Mouse (Mus musculus) heart, postnatal 4 days (tissue): ENCODE data around the gene Gemin7. TPM values are rescaled to one million over a fixed set of nuclear protein-coding genes. Genes with fewer than 3 reads are reported as not detected.
"Not testable (repeated sequence)": the region's sequence is repeated elsewhere in the genome, so short reads cannot be mapped to it uniquely, and the experiment has no call there.

Experiments
- DNase-seq: peaks from one replicate; pipeline ENCODE4 v3.0.0; 2021
- total RNA-seq, 2 experiments: library from RNA; stranded (reverse); gene quantifications; 2 replicates each; pipeline ENCODE4 v1.2.3; 2021

Gene Gemin7
- total RNA-seq = 10 to 100 TPM; 55.3 to 61.1 TPM

DNA sequence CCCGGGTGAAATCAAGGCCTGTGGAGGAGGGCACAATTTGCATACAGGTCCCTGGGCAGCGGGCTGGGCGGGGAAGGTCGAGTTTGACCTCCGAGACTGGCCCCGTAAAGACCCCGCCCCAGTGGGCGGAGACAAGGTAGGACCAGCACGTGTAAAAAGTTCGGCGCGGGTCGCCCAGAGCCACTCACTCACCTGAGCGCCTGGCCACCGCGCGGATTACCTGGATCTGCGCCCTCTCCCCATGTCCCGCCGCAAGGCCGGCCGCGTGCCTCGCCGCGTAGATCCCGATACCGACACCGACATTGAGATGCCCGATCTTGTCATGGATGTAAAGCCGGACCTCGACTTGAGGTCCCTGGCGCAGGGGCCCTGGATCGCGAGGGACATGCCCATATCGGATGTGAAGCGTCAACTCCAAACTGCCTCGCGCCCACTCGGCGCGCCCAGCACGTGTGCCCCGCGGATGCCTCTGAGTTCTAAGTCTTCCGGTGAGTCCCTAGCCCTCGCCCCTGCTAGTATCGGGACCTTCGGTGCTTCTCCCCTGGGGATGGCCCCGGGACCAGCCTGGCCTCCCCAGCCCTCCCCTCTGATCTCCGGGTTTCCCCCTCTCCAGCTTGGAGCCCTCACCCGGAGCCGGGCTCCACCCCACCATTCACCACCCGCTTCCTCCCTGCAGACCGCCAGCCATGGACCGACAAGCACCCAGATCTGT is at the start of gene Gemin7, which contains the start of gene Zfp296:
TSS of gene Gemin7 (minus strand) at position 455 of the 712 bp plus-strand sequence.
TSS of gene Zfp296 (plus strand) at position 147 of the 712 bp plus-strand sequence.
- DNase-seq = peak; percentile 17

DNA sequence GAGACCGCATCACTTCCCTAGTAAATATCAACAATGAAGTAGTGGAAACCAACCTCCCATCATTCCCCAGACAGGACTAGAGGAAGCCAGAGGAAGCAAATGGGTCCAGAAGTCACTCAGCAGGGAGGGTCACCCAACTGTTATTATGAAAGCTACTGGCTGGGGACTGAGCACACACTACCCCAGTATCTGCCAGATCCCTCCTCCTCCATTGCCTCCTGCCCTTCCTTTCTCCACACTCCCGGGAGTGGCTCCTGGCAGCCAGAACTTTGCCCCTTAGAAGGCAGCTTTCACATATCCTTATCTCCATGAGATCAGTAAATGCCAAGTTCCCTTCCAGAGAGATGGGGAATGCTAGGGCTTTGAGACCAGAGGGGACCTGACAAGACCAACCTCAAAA is 46.0 kb upstream of the Gemin7 start:
- DNase-seq = no peak

DNA sequence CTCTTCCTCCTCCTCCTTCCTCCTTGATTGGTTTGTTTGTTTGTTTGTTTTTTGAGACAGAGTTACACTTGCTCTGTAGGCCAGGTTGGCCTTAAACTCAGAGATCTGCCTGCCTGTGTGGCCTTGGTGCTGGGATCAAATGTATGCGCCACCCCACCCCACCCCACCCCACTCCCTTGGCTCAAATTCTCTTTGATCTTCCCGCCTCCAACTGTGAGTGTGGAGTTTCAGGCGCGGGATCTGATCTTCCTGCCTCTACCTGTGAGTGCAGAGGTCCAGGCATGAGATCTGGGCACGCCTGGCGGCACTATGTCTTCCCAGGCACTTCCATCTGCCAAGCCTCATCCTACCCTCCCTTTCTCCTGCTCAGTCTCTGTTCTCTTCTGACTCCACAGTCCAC is 44.8 kb upstream of the Gemin7 start:
- DNase-seq = no peak

DNA sequence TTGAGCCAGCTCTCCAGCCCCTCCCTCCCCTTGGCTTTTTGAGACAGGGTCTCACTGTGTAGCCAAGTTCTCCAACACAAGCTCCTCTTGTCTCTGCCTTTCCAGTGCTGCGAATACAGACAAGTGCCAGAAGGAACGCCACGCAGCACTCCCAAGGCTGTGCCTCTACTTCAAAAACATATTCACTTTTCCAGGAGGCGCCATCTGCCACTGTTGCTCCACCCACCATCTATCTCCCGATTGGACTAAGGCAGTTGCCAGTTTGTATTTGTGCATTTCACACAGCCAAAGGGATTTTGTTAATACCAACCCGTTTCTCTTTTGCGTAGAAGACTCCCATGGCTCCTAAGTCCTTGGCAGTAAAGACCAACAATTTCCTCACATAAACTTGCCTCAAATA is 43.4 kb upstream of the Gemin7 start:
- no peak for DNase-seq

DNA sequence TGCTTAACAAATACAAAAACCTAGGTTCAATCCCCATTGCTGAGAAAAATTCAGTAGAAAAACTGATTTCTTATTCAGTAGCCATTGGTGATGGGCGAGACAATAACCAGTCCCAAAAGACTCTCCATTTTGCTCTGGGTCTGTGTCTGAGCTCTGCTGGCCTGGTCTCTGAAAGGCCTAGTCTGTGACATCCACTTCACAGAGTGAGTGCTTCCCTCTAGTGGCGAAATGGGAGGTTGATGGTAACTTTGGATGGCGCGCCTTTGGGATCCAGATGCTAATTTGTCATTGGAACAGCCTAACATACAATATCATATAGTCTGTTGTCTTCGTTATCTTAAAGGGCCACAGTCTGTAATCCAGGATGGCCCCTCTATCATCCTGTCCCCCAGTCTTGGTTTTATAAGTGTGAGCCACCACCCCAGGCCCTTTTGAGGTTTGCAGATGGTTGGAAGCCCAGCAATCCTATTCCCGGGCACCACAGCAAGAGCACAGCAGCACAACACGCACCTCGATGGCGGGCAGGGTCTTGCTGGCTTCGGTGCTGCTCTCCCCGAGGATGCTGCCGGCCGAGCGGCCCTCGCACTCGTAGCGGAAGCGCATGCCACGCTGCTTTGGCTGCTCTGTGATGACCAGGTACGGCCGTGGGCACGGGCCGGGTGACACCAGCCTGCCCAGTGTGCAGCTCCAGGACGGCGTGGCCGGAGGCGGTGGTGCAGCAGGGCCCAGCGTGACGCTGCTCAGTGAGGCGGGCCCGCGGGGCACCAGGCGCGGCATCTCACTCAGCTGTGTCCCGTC is 41.8 kb upstream of the Gemin7 start:
- DNase-seq = peak; percentile 85

DNA sequence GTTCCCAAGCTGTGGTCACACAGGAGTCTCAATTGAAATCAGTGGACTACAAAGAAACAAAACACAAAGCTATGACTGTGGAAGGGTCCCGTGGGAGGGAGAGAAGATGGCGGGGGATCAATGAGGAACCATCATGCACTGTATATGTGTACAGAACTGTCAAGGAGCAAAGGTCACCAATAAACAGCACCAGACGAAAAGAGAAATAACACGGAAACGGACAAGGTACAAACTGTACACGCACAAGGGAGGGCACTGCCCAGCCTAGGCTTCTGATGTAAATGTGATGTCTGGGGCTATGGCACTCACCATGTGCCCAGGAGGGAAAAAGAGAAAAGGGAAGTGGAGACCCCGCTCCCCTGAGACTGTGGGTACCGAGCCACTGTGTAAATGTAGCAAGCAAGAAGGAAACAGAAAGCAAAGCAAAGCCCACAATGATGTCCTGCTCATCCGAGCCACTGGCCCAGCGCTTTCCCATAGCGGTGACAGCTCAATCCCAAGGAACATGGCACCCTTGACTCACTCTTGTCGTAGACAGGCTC is 37.7 kb upstream of the Gemin7 start:
- DNase-seq = no peak

DNA sequence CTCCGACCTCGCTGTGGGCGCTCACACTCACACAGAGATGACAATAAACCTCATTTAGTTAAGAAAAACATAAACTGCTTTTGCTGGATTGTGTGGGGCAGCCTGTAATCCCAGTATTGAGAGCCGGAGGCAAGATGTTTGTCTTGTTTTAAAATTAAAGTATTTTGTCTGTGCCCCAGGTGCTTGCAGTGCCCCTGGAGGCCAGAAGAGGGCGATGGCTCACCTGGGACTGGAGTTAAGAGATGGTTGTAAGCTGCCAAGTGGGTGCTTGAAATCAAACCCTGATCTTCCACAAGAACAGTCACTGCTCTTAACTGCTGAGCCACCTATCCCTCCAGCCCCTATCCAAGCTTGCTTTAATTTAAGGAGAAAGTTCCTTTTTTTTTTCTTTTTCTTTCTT is 33.6 kb upstream of the Gemin7 start:
- no peak for DNase-seq

DNA sequence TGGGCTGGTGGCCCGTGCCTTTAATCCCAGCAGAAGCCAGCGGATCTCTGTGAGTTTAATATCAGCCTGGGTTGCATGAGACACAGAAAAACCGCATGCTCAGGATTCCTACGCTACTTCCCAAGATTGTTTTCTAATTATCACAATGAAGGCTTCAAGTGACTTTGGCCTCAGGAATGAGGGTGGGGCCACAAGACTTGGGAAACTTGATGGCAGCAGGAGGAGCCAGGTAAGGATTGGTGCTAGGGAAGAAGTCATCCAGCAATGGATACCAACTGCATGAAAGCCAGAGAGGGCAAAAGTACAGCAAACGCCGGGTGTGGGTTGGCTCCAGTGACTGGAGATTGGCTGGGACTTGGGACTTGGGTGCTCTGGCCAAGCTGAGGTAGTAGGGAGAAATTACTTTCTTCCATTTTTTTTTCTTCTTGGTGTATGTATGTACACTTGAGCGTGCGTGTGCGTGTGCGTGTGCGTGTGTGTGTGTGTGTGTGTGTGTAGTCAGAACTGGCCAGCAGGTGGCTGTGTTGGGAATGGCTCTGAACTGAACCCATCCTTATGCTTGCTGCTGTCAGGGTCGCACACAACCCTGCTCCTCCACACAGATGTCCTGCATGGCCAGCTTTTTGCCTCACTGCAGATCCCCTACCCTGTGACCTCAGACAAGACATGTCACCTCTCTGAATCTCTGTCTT is 32.4 kb upstream of the Gemin7 start:
- no peak for DNase-seq

DNA sequence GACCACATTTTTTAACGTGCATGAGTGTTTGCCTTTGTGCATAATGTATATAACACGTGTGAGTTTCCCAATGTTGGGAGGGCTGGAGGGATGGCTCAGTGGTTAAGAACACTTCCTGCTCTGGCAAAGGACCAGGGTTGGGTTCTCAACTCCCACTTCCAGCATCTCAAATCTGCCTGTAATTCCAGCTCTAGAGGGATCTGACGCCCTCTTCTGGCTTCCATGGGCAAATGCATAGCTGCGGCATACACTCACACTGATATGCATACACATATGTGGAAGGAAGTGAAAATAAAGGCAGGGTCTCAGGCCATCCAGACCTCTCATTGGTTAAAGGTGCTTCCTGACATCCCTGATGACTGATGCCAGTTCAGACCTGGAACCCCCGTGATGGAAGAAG is 29.9 kb upstream of the Gemin7 start:
- no peak for DNase-seq

DNA sequence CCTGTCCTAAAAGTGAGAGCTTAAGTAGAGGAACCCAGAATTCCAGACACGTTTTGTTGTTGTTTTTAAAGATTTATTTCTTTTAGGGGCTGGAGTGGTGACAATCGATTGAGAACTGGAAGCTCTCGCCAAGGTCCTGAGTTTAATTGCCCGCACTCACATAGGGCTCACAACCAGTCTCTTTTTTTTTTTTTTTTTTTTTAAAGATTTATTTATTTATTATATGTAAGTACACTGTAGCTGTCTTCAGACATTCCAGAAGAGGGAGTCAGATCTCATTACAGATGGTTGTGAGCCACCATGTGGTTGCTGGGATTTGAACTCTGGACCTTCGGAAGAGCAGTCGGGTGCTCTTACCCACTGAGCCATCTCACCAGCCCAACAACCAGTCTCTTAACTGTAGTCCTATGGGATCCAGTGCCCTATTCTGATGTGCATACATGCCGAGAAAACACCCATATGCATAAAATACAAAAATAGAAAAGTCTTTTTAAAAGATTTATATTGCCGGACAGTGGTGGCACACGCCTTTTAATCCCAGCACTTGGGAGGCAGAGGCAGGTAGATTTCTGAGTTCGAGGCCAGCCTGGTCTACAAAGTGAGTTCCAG is 27.3 kb upstream of the Gemin7 start:
- DNase-seq = not testable (repeated sequence)

DNA sequence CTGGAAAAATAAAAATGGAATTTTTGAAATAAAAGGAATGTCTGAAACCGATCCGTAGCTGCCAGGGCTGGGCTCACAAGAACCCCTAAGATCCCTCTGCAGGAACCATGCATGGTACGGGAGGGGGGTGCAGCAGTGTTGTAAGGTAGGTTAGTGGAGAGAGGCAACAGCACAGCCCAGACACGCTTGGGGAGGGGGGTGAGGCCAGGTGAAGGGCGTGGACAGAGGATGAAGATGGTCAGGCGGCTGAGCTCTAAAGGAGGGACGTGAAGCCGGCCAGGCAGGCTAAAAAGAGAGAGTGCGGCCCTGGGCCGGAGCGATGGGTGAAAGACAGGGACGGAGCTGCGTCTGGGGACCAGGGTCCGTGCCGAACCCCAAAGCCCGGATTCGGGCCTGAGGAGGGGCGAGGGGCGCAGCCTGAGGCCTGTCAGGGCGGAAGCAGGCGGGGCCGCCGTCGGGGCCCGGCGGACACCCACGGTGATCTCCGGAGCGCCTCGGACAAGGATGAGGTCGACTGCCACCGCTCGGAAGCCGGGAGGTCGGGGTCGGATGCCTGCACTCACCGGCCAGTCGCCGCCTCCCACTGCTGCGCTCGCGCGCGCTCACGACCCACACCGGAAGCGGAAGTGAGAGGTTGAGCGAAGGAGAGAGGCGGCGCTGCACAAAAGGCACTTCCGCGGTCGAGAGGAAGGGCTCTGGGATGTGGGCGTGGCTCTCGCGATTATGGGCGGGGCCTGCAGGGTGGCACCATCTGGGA is 26.6 kb upstream of the Gemin7 start, which contains the start of gene Clasrp:
TSS of gene Clasrp (minus strand) at position 638 of the 757 bp plus-strand sequence.
- DNase-seq = peak; percentile 98

DNA sequence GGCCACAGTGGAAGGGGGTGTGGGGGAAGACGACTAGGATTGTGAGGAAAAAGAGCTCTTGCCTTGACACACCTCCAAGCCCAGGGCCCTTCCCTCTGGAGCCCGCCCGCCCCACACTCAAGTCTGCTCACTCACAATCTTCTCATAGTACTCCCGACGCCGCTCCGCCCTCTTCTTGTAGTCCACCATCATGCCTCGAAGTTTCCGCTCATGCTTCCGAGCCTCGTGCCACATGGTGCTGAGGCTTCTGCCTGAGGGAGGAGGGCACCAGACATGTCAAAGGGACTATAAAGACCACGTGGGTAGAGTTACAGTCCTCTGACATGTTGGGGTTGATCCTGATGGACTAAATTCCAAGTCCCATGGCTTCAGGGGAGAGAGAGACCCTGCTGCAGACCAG is 25.7 kb upstream of the Gemin7 start:
- no peak for DNase-seq

DNA sequence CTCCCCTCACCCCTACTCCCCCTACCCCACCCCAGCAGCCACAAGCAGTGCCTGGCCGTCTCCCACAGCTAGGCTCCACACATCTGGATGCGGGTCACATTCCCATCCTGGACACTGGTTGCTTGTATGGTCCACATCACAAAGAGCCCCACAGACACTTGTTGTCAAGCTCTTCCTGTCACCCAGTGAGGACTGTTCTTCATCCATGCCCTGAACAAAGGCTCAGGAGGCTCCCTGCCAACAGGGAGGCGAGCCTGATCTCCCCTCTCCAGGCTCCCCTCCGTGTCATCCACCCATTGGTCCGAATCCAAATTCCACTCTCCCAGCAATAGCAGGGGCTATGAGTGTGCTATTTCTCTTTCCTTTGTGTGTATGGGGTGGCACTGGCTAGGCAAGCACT is 23.2 kb upstream of the Gemin7 start:
- no peak for DNase-seq

DNA sequence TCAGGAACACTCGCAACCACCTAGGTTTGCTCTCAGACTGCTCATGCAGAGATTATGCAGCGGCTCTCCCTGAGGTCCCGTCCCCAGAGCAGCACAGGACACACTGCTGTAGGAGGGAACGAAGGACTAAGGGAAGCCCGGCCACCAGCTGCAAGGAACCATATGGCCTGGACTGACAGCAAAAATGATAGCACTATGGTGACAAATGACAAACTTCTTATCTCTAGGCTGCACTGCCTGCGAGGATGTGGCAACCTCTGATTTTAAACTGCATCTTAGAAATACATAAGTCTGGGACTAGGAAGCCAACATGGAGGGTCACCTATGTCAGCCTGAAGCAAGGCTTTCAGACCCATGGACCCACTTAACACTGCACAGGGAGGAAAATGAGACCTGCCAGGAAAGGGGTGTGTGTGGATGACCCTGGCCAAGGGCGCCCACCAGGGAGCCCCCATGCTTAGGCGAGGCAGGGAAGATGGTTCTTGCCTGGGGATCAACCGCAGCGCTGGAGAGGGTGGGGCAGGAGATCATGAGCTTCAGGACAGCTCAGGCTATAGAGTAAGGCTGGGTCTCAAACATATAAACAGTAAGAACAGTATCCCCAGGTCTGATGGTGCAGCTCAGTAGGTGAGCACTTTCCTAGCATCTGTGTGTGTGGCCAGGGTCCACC is 15.8 kb upstream of the Gemin7 start:
- DNase-seq = no peak

DNA sequence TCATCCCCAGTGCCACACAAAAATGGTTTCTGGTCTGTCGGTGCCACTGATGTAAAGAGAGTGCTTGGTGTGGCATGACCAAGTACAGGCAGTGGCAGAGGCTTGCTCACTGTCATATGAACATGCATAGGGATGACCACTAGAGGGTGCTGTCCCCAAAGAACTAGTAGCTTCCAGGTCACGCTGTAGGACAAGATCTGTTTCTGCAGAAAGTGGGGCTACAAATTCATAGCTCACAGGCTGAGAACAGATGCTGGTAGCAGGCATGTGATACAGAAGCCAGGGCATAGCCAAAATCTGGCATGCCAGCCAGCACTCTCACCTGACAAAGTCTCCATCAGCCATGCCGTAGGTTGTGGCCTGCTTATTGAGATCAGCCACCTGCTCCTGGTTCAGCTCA is 12.5 kb upstream of the Gemin7 start:
- DNase-seq = peak; percentile 84

DNA sequence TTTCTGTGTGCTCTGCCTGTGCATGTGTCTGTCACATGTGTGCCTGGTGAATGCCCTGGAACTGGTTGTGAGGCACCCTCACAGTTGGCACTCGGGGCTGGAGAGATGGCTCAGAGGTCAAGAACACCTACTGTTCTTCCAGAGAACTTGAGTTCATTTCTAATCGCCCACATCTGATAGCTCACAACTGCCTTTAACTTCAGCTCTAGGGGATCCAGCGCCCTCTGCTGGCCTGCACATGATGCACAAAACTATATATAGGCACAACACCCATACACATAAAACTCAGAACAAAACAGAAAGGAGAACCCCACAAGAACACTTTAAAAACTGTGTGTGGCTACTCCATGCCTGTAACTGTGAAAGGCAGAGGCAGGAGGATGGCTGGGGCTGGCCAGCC is 11.8 kb upstream of the Gemin7 start:
- DNase-seq = peak; percentile 66

DNA sequence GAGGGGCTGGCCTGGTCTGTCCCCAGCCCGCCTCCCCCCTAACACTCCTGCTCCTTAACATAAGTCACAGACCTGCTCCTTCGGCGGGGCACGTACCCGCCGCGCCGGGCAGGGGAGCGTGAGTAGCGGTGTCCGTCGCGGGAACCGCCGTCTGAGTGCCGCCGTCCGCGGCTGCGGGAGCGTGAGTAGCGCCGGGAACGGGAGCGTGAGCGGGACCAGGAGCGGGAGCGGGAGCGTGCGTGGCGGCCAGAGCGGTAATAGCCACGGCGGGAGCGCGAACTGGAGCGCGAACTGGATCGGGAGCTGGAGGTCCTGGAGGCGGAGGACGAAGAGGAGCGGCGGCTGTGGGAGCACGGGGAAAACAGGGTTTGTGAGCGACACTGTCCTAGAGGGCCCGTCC is 8.9 kb upstream of the Gemin7 start:
- no peak for DNase-seq

DNA sequence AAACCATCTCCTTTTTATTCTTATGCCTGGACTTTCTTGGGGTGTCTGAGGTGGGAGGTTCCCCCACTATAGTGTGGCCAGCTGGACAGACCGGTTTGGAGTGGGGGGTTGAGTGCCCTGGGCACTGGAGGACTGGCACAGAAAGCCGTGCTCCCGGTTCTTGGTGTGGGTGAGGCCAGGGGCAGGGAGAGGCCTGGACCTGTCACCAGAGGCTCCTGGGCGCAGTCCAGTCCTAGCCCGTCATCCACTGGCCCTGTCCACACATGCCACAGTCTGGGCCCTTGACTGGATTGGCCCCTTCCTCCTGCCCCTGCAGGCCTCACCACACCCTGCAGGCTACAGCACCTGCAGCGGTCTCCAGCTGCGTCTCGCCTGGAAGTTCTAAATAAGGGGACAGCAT is 3.2 kb upstream of the Gemin7 start:
- no peak for DNase-seq

DNA sequence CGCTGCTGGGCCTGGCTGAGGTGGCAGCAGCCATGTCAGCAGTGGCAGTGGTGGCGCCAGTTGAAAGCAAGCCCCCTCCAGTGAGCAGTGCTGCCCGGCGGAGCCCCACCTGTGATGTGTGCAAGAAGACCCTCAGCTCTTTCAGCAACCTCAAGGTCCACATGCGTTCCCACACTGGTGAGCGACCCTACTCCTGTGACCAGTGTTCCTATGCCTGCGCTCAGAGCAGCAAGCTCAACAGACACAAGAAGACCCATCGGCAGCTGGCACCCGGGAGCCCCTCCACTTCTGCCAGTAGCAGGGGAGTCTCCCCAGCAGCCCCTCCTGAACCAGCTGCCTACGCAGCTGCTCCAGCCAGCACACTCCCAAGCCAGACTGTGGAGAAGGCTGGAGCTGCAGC is 2.4 kb upstream of the Gemin7 start:
- no peak for DNase-seq

DNA sequence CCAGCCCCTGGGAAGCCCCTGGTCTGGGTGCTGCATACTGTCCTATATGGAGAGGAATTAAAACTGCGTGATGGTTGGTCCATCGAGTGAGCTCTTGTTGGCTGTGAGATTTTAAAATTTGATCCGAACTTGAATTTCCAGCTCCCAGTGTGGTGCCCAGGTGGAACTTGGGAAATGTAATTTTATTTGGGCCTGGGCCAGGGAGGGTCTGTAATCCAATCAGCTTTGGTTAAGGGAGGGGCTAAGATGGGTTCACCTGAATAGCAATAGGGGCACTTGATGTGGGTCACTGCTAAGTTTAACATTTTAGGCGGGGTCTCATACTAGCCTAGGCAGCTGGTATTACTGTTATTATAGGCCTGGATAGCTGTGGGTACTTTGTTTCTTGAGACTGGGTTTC is 1.0 kb upstream of the Gemin7 start:
- no peak for DNase-seq

DNA sequence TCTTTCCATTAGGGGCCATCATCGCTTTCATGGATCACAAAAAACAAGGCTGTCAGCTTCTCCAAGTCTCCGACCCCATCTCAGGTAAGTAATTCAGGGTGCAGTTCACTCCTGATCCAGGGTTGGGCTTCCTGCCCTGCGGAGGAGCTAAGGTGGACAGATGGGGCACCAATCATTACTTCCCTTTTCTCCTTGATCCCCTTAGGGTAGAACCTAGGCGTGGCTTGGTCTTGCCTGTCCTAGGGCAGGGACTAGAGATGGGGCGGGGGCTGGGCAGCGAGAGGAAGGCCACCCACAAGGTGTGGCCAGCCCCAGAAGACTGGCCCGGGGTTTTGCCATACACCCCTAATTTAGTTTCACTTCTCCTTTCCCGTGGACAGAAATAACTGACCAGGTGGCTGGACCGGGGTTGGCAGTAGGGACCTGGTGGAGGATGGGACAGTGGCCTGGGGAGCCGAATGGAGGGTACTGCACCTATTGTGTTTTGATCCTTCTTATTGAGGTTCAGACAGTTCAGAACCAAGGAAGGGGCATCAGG is 551 bp upstream of the Gemin7 start:
- no peak for DNase-seq
